16 mouse cellular contexts compared by ENCODE assay signal in the genomic region with DNA sequence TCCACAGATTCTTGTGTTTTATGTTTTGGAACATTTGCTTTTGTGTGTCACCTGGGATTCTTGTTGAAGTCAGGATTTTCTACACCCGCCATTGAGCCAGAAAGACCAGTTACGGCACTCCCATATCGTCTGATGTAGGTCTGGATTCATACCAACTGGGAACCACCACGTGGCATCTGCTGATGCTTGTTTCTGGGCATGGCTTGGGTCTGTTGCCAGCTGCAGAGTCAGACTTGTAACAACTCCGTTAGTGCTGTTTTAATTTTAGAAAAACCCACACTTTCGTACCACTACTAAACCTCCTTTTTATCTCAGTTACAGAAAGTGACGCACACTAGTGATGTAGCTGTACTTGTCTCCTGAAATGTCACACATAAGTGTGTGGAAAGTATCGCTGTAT. TPM values are rescaled to one million over a fixed set of nuclear protein-coding genes. Genes with fewer than 3 reads are reported as not detected.
DNase-seq lines count a peak whose midpoint lies in the region; ATAC-seq lines count a peak whose summit lies in the region.
"Had no signal": no experiment of that assay in that cellular context is flagged by ENCODE, and none has a peak within 500 bp of the region (broad histone marks: within the 10 kb centered on the region; RNA-seq: fewer than 3 reads in every experiment).

No protein-coding gene starts in this region.

- H3K27me3 ChIP-seq in neural tube, embryonic 15.5 days (replicated peaks): no peaks in the 10 kb centered on the region
- H3K27me3 ChIP-seq: forebrain, embryonic 13.5 days; heart, embryonic 13.5 days; hindbrain, embryonic 15.5 days had no signal

- H3K4me3 ChIP-seq in neural tube, embryonic 15.5 days (replicated peaks): no peak overlapping the region
- H3K4me3 ChIP-seq: forebrain, embryonic 13.5 days; heart, embryonic 13.5 days; hindbrain, embryonic 15.5 days had no signal

- H3K36me3 ChIP-seq in neural tube, embryonic 15.5 days: peaks cover 30% of the 10 kb centered on the region

- no peak overlapping the region for H3K4me2 ChIP-seq in neural tube, embryonic 15.5 days
- H3K4me2 ChIP-seq: forebrain, embryonic 13.5 days; heart, embryonic 13.5 days; hindbrain, embryonic 15.5 days; liver, embryonic 11.5 days had no signal

- 80% methylated on average over 8 of the region's 8 CpGs for WGBS in neural tube, embryonic 15.5 days

- H3K27ac ChIP-seq in neural tube, embryonic 15.5 days (replicated peaks): no peak overlapping the region
- H3K27ac ChIP-seq: forebrain, embryonic 13.5 days; heart, embryonic 13.5 days; hindbrain, embryonic 15.5 days; macrophage had no signal

- H3K9ac ChIP-seq in neural tube, embryonic 15.5 days (replicated peaks): no peak overlapping the region
- H3K9ac ChIP-seq: forebrain, embryonic 13.5 days; heart, embryonic 13.5 days; hindbrain, embryonic 15.5 days had no signal

- peak; percentile 89 for DNase-seq in heart, adult 11 months
- no peak for DNase-seq in heart, postnatal 14 days
- peak; percentile 73 to 84 for DNase-seq in frontal cortex, adult 2 months (ENCODE audit: extremely low spot score in 1 of 2, low spot score in 1 of 2)
- peak; percentile 59 to 66 for DNase-seq in layer of hippocampus, postnatal 36 days
- DNase-seq in right cerebral cortex, postnatal 36 days (ENCODE audit: low spot score in 2 of 2): peak; percentile 72 to 77
- no peak for DNase-seq in kidney, adult 18-20 months
- DNase-seq in Muller cell, postnatal 12 days (ENCODE audit: inconsistent ontology term): no peak
- DNase-seq: embryo, embryonic 11 days; kidney, postnatal 14 days had no signal

- no peaks in the 10 kb centered on the region for H3K9me3 ChIP-seq in neural tube, embryonic 15.5 days (replicated peaks)
- H3K9me3 ChIP-seq: forebrain, embryonic 13.5 days; heart, embryonic 13.5 days; hindbrain, embryonic 15.5 days had no signal

- no peak for ATAC-seq in neural tube, embryonic 15.5 days (ENCODE audit: low FRiP score)
- ATAC-seq: forebrain, embryonic 13.5 days had no signal

- intact Hi-C loops in heart, postnatal 14 days (cut with DNase I): loop anchor here (10.0 kb wide), 1 partner anchor 189 kb away; no protein-coding TSS in a partner anchor

- peaks cover 42% of the 10 kb centered on the region for H3K4me1 ChIP-seq in neural tube, embryonic 15.5 days

RNA-seq across cellular contexts. Expression of gene Wrb, which starts 10.8 kb away (rescaled TPM):
- total RNA-seq in heart, postnatal 14 days (2021): 10 to 100 TPM; 12.6 to 14.4 TPM
- polyA plus RNA-seq in frontal cortex, adult 2 months (2012; rRNA removed): 110 and 115 TPM in 2 replicates
- 10 to 100 TPM; 70.8 to 73.3 TPM for total RNA-seq in layer of hippocampus, postnatal 36 days (2021)
- 169 and 199 TPM in 2 replicates for polyA plus RNA-seq in neural tube, embryonic 15.5 days (2015; fragmentation: Nextera tagmentation; extraction: Ambion mirVana)

RNA-seq across cellular contexts. Expression of gene Hmgn1, which starts 28.5 kb away (rescaled TPM):
- total RNA-seq in heart, postnatal 14 days (2021): 10 to 100 TPM; 51.1 to 53.5 TPM
- 104 TPM in 2 replicates for polyA plus RNA-seq in frontal cortex, adult 2 months (2012; rRNA removed)
- total RNA-seq in layer of hippocampus, postnatal 36 days (2021): 10 to 100 TPM; 79.7 to 91.4 TPM
- polyA plus RNA-seq in neural tube, embryonic 15.5 days (2015; fragmentation: Nextera tagmentation; extraction: Ambion mirVana): 273 and 319 TPM in 2 replicates

RNA-seq across cellular contexts. Expression of gene Lca5l, which starts 36.1 kb away (rescaled TPM):
- under 1 TPM; 0.71 to 0.91 TPM for total RNA-seq in heart, postnatal 14 days (2021)
- polyA plus RNA-seq in frontal cortex, adult 2 months (2012; rRNA removed): 3.8 and 4.1 TPM in 2 replicates
- 1 to 10 TPM; 1.6 to 1.7 TPM for total RNA-seq in layer of hippocampus, postnatal 36 days (2021)
- 1.7 and 1.9 TPM in 2 replicates for polyA plus RNA-seq in neural tube, embryonic 15.5 days (2015; fragmentation: Nextera tagmentation; extraction: Ambion mirVana)
- total RNA-seq: monocyte, adult 5-6 weeks had no signal
- polyA plus RNA-seq: macrophage had no signal

RNA-seq across cellular contexts. Expression of gene Sh3bgr, which starts 44.2 kb away (rescaled TPM):
- total RNA-seq in heart, postnatal 14 days (2021): 100 to 1,000 TPM; 569 to 662 TPM
- 8.8 and 12.6 TPM in 2 replicates for polyA plus RNA-seq in frontal cortex, adult 2 months (2012; rRNA removed)
- 1 to 10 TPM; 2.2 to 2.9 TPM for total RNA-seq in layer of hippocampus, postnatal 36 days (2021)
- 6.1 and 6.7 TPM in 2 replicates for polyA plus RNA-seq in neural tube, embryonic 15.5 days (2015; fragmentation: Nextera tagmentation; extraction: Ambion mirVana)
- total RNA-seq: monocyte, adult 5-6 weeks had no signal
- polyA plus RNA-seq: macrophage had no signal

Comparison
In these comparisons a context has a peak if more than half of its experiments do, and no peak if none do; other contexts are left out.
1. DNase-seq: peak in heart, adult 11 months (single experiment), frontal cortex, adult 2 months (2 of 2), layer of hippocampus, postnatal 36 days (2 of 2) and right cerebral cortex, postnatal 36 days (2 of 2); none in heart, postnatal 14 days (0 of 2), kidney, adult 18-20 months (single experiment) and Muller cell, postnatal 12 days (single experiment).
2. RNA of gene Wrb, which starts 10.8 kb away (total RNA-seq): 70.8 to 73.3 TPM in layer of hippocampus, postnatal 36 days; 12.6 to 14.4 TPM in heart, postnatal 14 days; every median in the first group is over 4 times any median in the second.